ENCODE assay signal across 10 mouse cellular contexts in genomic region chr1:178468280-178468679, GRCm38 (mm10).
DNase-seq lines count a peak whose midpoint lies in the region.
"Had no signal": no experiment of that assay in that cellular context is flagged by ENCODE, and none has a peak within 500 bp of the region (broad histone marks: within the 10 kb centered on the region; RNA-seq: fewer than 3 reads in every experiment).

No protein-coding gene starts in this region.

- no peaks in the 10 kb centered on the region for H3K4me1 ChIP-seq in limb, embryonic 10.5 days
- H3K4me1 ChIP-seq: embryonic facial prominence, embryonic 12.5 days; midbrain, embryonic 12.5 days had no signal

- DNase-seq in adrenal gland, postnatal 14 days, result peak; percentile 24
- DNase-seq in adrenal gland, postnatal 4 days (ENCODE audit: low spot score in 2 of 2), result no peak
- peak; percentile 58 for DNase-seq in layer of hippocampus, adult 9-10 months (ENCODE audit: low spot score)
- DNase-seq in layer of hippocampus, adult 8-10 months (ENCODE audit: low spot score in 2 of 2), result no peak
- DNase-seq in NIH3T3 (ENCODE audit: low read depth), result peak; percentile 82
- peak; percentile 38 for DNase-seq in limb, embryonic 10.5 days (ENCODE audit: low spot score)
- DNase-seq in right cerebral cortex, postnatal 10 days (ENCODE audit: low spot score in 2 of 2), result no peak
- DNase-seq in spleen, adult 12 weeks (ENCODE audit: low spot score), result no peak

- H3K36me3 ChIP-seq in limb, embryonic 10.5 days, result no peaks in the 10 kb centered on the region
- H3K36me3 ChIP-seq: embryonic facial prominence, embryonic 12.5 days; midbrain, embryonic 12.5 days had no signal

- no peak overlapping the region for H3K4me3 ChIP-seq in limb, embryonic 10.5 days
- H3K4me3 ChIP-seq: embryonic facial prominence, embryonic 12.5 days; midbrain, embryonic 12.5 days had no signal

- H3K9me3 ChIP-seq in limb, embryonic 10.5 days (replicated peaks), result no peaks in the 10 kb centered on the region
- H3K9me3 ChIP-seq: embryonic facial prominence, embryonic 12.5 days; midbrain, embryonic 12.5 days had no signal

- 10% methylated on average over 2 of the region's 2 CpGs for WGBS in limb, embryonic 10.5 days

- H3K27me3 ChIP-seq in limb, embryonic 10.5 days (ENCODE audit: low read depth, poor library complexity, severe bottlenecking), result no peaks in the 10 kb centered on the region
- H3K27me3 ChIP-seq: embryonic facial prominence, embryonic 12.5 days; midbrain, embryonic 12.5 days had no signal

- H3K27ac ChIP-seq in limb, embryonic 10.5 days, result no peak overlapping the region
- H3K27ac ChIP-seq: embryonic facial prominence, embryonic 12.5 days; midbrain, embryonic 12.5 days had no signal

Comparison
In these comparisons a context has a peak if more than half of its experiments do, and no peak if none do; other contexts are left out.
1. DNase-seq: peak in adrenal gland, postnatal 14 days (single experiment), layer of hippocampus, adult 9-10 months (single experiment), NIH3T3 (single experiment) and limb, embryonic 10.5 days (single experiment); none in adrenal gland, postnatal 4 days (0 of 2), layer of hippocampus, adult 8-10 months (0 of 2), right cerebral cortex, postnatal 10 days (0 of 2) and spleen, adult 12 weeks (single experiment).